Mouse (Mus musculus) spleen, postnatal 14 days (tissue): ENCODE results near the gene Epop.
A peak's percentile ranks its signal among the peaks of the same experiment; 100 is the strongest.
"Not testable (repeated sequence)": the region's sequence is repeated elsewhere in the genome, so short reads cannot be mapped to it uniquely, and the experiment has no call there.

Experiments
- DNase-seq, 2 experiments: peaks; one replicate each; pipeline ENCODE4 v3.0.0; 2021 to 2022; ENCODE audit warnings: low spot score in 2 of 2

Epop gene

GRCm38 (mm10) chr11:97660734-97661647 lies 31.5 kb upstream of the Epop start:
- DNase-seq = no peak

DNA sequence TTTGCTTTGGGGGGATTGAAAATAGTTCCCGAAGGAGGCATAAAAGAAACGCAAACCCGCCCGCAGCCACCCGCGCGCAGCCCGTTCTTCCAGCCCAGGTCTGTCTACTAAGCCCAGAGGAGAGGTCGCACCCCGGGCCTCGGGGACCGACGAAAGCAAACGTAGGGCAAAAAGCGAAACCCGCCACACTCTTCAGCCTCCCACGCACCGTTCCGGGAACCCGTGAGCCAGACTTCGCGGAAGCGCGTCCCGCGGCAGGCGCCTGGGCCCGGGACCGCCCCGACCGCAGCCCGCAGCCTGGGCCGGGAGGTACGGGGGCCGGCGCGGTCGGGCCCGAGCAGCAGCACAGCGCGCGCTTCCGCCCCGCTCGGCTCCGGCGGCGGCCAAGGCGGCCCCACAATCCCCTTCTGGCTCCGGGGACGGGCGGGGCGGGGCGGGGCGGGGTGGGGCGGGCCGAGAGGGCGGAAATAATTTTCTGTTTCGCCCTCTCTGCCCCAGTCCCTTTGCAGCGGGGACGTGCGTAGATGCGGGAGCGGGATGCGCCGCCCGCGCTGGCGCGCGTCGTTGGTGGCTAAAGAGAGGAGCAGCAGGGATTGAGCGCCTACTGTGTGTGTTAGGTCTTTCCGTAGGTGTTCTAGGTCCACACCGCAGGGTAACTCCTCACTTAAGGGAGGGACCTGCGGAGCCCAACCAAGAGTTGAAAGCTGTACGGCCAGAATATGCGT lies 30.6 kb upstream of the Epop start:
- peak; percentile 48 to 56 for DNase-seq

- peak in 1 of 2 experiments; percentile 40 for DNase-seq
These were observed 29.9 kb upstream of the Epop start for GRCm38 (mm10) chr11:97659267-97659989.

DNA sequence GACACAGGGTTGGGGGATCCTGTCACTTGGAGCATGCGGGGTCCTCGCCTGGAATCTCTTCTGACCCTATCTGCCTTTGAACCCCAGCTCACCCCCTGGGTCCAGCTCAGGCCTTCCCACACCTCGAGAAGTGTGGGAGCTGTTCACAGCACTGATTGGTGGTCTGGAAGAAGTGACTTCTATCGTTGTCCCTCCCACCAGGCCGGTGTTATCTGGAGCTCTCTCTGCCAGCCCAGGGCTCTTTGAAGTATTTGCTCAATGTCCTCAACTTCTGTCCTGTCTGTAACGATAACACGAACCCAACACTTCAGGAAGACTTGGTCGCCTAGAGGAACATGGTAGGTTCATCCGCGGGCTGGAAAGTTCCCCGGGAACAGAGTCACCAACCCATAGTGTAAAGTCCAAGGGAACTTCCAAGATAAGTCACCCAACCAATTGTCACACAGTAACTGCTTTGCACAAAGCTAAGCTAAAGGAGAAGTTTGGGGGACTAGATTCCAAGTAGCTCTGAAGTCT lies 29.3 kb upstream of the Epop start:
- DNase-seq = no peak

- not testable (repeated sequence) for DNase-seq
These were observed 28.5 kb upstream of the Epop start for GRCm38 (mm10) chr11:97657967-97658366.

GRCm38 (mm10) chr11:97657184-97657945 lies 27.9 kb upstream of the Epop start:
- no peak for DNase-seq

DNA sequence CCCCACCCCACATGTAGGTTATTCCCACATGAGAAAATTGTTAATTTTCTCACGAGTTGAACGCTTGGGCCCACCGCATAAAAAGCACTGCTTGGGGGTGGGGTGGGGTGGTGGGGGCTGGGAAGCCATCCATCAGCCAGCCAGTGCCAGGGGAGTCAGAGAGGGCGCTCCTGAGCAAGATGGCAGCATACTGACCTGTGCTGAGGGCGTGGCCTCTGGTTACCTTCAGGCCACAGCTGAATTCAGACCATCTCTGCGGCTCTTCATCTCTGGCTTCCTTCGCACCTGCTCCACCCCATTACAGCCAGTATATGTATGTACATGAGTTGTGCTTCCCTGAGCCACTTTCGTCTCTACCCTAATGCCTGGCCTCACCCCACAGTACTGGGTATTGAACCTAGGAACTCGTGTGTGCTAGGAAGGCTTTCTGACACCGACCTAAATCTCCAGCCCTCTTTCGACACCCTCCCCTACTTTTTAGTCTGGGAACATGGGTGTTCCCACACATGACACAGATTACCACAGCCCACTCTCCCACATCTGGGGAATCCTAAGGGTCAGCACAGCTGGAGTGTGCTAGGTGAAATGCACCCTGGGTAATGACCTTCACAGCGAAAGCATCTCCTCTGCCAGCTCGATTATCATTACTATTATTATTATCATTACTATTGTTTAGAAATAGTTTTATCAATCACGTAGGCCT lies 26.9 kb upstream of the Epop start:
- DNase-seq = no peak

DNA sequence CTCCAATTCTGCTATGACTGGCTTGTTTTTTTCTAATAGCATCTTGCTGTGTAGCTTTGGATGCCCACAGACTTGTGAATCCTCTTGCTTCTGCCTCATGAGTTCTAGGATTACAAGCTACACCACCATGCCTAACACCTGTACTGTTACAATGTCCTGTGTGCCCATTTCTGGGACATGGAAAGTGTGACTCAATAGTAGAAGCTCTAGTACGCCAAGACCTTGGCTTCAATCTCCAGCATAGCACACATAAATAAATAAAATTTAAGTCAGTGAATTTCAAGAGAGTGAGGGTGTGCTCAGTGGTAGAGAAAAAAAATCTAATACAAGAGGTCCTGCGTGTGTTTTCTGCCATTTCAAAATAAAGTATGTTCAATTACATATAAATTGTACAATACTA lies 24.7 kb upstream of the Epop start:
- no peak for DNase-seq

DNA sequence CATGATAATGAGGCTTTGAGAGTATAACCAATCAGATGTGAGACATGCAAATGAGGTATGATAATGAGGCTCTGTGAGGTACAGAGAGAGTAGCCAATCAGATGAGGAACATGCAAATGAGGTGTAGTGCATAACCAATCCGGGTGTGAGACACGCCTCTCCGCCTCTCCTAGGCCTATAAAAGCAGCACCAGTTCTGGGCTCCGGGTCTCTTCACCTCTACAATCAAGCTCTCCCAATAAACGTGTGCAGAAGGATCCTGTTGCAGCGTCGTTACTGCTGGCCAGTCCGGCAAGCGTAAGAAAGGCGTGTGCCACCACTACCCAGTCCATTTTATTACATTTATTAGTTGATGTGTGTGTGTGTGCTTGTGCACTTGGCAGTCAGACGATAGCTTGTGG lies 23.9 kb upstream of the Epop start:
- not testable (repeated sequence) for DNase-seq

DNA sequence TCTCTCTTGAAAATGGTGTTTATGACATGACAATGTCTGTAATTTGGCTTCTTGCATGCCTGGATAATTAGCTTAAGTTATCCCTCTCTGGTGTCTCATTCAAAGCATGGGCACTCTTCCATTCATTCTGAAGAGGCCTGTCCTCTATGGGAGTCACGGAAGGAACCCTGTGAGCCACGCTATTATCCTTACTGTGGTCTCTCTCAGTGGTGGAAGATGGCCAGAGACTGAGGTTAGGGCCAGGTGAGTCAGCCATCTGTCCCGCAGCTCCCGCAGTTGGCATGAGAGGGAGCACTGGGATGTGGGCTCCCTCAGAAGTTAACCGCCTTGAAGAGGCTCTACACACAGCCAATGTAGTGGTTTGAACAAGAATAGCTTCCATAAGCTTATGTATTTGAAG lies 20.8 kb upstream of the Epop start:
- no peak for DNase-seq

DNA sequence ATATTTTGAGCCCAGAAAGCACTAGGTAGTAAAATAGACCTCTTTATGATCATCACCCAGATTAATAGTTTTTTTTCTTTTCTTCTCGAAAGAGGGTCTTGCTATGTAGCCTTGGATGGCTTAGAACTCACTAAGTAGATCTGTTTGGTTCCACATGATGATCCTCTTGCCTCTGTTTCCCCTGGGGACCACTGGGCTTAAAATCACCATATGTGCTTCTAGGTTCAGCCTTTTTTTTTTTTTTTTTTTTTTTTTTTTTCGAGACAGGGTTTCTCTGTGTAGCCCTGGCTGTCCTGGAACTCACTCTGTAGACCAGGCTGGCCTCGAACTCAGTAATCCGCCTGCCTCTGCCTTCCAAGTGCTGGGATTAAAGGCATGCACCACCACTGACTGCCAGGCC lies 19.0 kb upstream of the Epop start:
- DNase-seq = not testable (repeated sequence)

GRCm38 (mm10) chr11:97644834-97645233 lies 15.3 kb upstream of the Epop start:
- peak in 1 of 2 experiments; percentile 65 for DNase-seq

DNA sequence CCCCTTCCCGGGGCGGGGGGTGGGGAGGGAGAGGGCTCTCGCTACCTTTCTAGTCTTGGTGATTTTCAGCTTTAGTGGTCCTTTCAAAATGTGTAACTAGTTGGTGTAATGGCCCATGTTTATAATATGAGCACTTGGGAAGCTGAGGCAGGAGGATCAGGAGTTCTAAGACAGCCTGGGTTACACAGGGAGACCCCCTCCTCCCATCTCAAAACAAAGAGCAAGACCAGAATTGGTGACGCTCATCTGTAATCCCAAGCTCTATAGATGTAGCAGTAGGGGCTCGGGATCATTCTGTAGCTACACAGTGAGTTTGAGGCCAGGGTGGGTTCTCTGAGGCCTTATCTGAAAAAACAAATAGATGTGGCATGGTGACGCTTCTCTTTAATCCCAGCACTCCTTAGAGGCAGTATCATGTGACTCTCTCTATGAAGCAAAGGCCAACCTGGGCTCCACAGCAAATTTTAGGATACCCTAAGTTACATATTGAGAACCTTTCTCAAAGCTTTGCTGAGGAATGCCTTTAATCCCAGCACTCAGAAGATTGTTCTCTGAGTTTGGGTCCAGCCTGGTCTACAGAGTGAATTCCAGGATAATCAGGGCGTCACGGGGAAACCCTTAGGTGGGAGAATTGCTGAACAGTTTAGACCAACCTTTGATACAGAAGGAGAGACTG lies 14.0 kb upstream of the Epop start:
- DNase-seq = no peak

DNA sequence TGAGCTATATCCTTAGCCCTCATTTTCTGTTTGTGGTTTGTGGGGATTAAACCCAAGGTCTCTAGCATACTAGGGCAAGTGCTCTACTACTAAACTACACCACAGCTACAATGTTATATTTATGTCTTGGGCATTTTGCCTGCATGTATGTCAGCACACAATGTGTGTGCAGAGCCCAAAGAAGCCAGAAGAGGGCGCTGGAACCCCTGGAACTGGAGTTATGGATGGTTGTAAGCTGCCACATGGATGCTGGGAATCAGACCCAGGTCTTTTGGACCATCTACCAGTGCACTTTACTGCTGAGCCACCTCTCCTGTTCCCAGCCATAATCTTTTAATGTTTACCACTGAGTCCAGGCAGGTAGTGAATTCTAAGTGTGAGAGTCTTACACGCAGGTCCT lies 13.2 kb upstream of the Epop start:
- DNase-seq = no peak

DNA sequence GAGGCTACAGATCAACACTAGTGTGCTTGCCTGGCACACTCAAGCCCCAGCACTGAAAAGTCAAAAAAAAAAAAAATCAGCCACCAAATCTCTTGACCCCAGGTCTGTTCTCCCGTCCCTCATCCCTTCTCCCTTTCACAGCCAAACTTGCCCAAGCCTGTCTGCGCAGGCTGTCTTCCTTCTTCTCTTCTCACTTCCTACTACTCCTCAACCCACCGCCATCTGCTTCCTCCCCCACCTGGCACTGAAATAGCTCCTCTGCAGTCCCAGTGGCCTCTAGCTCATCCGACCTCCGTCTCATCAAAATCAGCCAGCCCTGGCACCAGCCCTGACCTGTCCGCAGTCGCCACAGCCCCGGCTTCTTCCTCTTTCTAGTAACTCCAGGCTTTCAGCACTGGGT lies 12.2 kb upstream of the Epop start:
- DNase-seq = no peak

DNA sequence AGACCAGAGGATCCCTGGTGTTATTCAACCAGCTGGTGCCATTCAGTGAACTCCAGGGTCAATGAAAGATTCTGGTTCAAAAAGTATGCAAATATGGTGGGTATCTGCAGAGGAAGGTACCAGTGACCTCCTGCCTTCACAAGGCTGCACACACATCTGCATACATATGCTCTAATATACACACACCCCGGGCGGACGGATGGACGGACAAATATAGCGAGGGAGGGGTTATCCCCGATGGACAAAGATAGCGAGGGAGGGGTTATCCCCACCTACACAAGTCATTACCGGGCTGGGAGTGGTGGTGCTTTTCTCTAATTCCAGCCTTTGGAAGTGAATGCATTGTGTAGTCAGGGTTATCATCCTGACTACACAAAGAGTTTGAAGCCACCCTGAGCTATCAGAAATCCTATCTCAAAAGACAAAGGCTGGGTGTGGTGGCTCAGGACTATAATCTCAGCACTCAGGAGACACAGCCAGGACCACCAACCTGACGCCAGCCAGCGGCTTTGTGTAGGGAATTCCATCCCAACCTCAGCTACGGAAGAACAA lies 6.0 kb upstream of the Epop start:
- DNase-seq = no peak

GRCm38 (mm10) chr11:97632440-97632839 lies 2.9 kb upstream of the Epop start:
- not testable (repeated sequence) for DNase-seq

DNA sequence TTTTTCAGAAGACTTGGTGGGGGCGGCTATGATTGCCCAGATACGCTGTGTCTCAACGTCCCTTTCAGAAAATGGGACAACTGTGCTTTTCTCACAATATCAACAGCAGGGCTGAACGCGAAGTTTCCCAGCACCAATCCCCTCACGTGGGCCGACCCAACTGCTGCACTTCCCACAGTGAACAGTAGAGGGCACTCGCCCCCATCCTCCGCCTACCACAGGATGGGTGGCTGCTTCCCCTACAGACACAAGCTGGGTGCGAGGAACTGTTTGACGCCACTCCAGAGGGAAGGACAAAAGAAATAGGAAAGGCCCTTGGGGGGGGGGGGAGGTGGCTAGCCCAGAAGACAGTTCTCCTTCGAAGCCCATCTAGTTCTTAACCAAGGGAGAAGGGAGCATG lies 2.4 kb upstream of the Epop start:
- DNase-seq = peak; percentile 66 to 81

DNA sequence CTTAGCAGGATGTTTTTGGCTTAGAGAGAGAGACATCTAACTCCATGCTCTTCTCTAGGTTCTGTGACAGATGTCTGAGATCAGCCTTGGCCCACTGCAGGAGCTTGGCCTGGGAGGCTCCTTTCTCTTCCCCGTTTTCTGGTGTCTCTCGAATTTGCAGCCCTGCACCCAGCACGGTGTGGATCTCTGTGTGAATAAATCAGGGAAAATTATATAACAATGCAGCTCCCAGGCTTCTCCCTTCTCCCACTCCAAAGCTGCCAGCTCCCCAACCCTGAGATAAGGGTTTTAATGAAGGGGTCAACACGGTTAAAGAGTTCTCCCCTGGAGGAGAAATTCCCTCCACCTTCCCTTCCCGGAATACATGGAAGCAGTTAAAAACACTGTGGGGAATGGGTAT lies 2.0 kb upstream of the Epop start:
- no peak for DNase-seq

DNA sequence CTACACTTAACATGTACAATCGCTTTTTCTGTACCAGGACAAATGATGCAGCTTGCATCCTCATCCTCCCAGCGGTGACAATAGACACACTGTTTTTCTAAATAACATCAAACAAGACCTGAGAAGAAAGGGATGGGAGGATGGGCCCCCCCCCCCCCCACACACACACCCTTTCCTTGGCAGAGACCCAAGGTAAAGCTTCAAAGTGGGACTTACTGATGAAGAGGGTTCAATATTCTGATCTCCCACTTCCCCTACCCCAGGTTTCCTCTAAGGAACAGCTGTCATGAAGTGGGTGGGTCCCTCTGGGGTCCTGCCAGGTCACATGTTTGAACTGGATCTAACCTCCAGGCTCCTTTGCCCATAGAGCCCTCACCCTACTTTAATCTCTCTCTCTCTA lies 1.5 kb upstream of the Epop start:
- DNase-seq = no peak
